Mouse (Mus musculus) heart, adult 2 months (tissue): ENCODE measurements around the gene AC124108.1. TPM values are rescaled to one million over a fixed set of nuclear protein-coding genes. Genes with fewer than 3 reads are reported as not detected.

ENCODE experiments used
- DNase-seq, 2 experiments: peaks; one replicate each; pipeline ENCODE4 v3.0.0; 2021
- H3K27ac ChIP-seq: fragments of 200-600 bp; 2 replicates; pipeline ENCODE4 v1.8.1; 2022
- H3K27me3 ChIP-seq: fragments of 200-500 bp; 2 replicates; pipeline ENCODE4 v1.6.1; 2012; ENCODE audit warnings: mild to moderate bottlenecking, low read length, inconsistent platforms, mixed read lengths; ENCODE audit not compliant: control insufficient read depth, insufficient read depth
- H3K36me3 ChIP-seq: fragments of 200-500 bp; 2 replicates; pipeline ENCODE4 v1.6.1; 2012; ENCODE audit warnings: low read length, inconsistent platforms; ENCODE audit not compliant: control insufficient read depth, insufficient read depth
- H3K4me1 ChIP-seq: fragments of 200-500 bp; 2 replicates; pipeline ENCODE4 v1.6.1; 2011; ENCODE audit warnings: low read length; ENCODE audit not compliant: control insufficient read depth, insufficient read depth
- H3K4me3 ChIP-seq: fragments of 200-600 bp; 2 replicates; pipeline ENCODE4 v1.8.1; 2022
- H3K79me2 ChIP-seq: fragments of 200-500 bp; replicated peaks from 2 replicates; pipeline ENCODE4 v1.6.1; 2012; ENCODE audit warnings: mild to moderate bottlenecking, inconsistent platforms, low read length, moderate library complexity, mixed read lengths; ENCODE audit not compliant: control insufficient read depth, insufficient read depth
- H3K9ac ChIP-seq: fragments of 200-500 bp; 2 replicates; pipeline ENCODE4 v1.6.1; 2012; ENCODE audit warnings: low read depth, mild to moderate bottlenecking, control low read depth, inconsistent platforms, low read length, mixed read lengths
- CTCF ChIP-seq: fragments of 200-600 bp; IDR thresholded peaks from 2 replicates; pipeline ENCODE4 v1.8.1; 2022; ENCODE audit warnings: antibody characterized with exemption, mild to moderate bottlenecking, moderate library complexity
- EP300 ChIP-seq: fragments of 200-500 bp; IDR thresholded peaks from 2 replicates; pipeline ENCODE4 v1.6.1; 2011; ENCODE audit warnings: low read depth, low read length, control low read depth; ENCODE audit not compliant: insufficient read depth
- POLR2A ChIP-seq: fragments of 200-500 bp; IDR thresholded peaks from 2 replicates; pipeline ENCODE4 v1.6.1; 2011; ENCODE audit warnings: mild to moderate bottlenecking, low read depth, low read length, control low read depth; ENCODE audit not compliant: insufficient read depth
- WGBS: fragments of 180-500 bp; shearing (Covaris S2); methylation state at CpG from one replicate; pipeline ENCODE4 v1.1.7; 2018; 5-methylcytosine and 5-hydroxymethylcytosine counted together
- intact Hi-C: fragments of 180-260 bp; cut with DNase I; formaldehyde crosslinking; loops from one replicate; pipeline ENCODE4 v1.15.1; 2025
- polyA plus RNA-seq: library from polyadenylated mRNA; depleted of rRNA; stranded (reverse); fragments of >200 nt; gene quantifications from 2 replicates; pipeline ENCODE4 v1.2.3, GENCODE M21; 2012
- total RNA-seq, 2 experiments: library from RNA; stranded (reverse); gene quantifications; 2 replicates each; pipeline ENCODE4 v1.2.3; 2021

Gene AC124108.1
- total and polyA plus RNA-seq, 3 experiments, result 0.05 to 0.06 TPM; not detected in 1

- H3K79me2 ChIP-seq, result no peaks in the 10 kb centered on the region
- no peak overlapping the region for H3K27ac ChIP-seq
- no peak overlapping the region for H3K9ac ChIP-seq
- intact Hi-C loops, result no loop called here
- 41% methylated on average over 6 of the region's 6 CpGs for WGBS
- TF ChIP-seq EP300, result no peak
- TF ChIP-seq POLR2A, result no peak
- TF ChIP-seq CTCF, result no peak
- H3K36me3 ChIP-seq, result no peaks in the 10 kb centered on the region
- no peak for DNase-seq
- H3K27me3 ChIP-seq, result no peaks in the 10 kb centered on the region; the same call in 1 of the 2 replicates
- H3K4me3 ChIP-seq, result no peak overlapping the region
- H3K4me1 ChIP-seq, result no peaks in the 10 kb centered on the region
Measured at GRCm38 (mm10) chr1:132222166-132222565, 30.9 kb downstream of the AC124108.1 start.

GRCm38 (mm10) chr1:132226297-132227080, 35.2 kb downstream of the AC124108.1 start:
- Histone ChIP-seq H3K79me2 (no peaks in the 10 kb centered on the region), H3K9ac (no peak overlapping the region), H3K27ac (no peak overlapping the region), H3K36me3 (no peaks in the 10 kb centered on the region), H3K4me1 (no peaks in the 10 kb centered on the region), H3K27me3 (no peaks in the 10 kb centered on the region; the same call in 1 of the 2 replicates), H3K4me3 (no peak overlapping the region)
- no peak for TF ChIP-seq EP300
- no peak for TF ChIP-seq CTCF
- TF ChIP-seq POLR2A, result no peak
- 65% methylated on average over 13 of the region's 13 CpGs for WGBS
- intact Hi-C loops, result no loop called here
- no peak for DNase-seq

GRCm38 (mm10) chr1:132229667-132230066, 38.4 kb downstream of the AC124108.1 start, which contains the start of gene Gm10188:
Gm10188 (minus strand) TSS chr1:132229767.
- H3K4me3 ChIP-seq, result no peak within 1 kb of the TSS
- no peaks in the 10 kb centered on the region for H3K36me3 ChIP-seq
- no peak for TF ChIP-seq CTCF
- no peak for TF ChIP-seq POLR2A
- TF ChIP-seq EP300, result no peak
- no peak within 1 kb of the TSS for H3K27ac ChIP-seq
- no peaks in the 10 kb centered on the region for H3K79me2 ChIP-seq
- no peak for DNase-seq
- H3K9ac ChIP-seq, result no peak within 1 kb of the TSS
- intact Hi-C loops, result loop anchor here (10.0 kb wide), 1 partner anchor 245 kb away; no protein-coding TSS in a partner anchor
- no peaks in the 10 kb centered on the region for H3K4me1 ChIP-seq
- 88% methylated on average over 3 of the region's 3 CpGs for WGBS
- H3K27me3 ChIP-seq, result no peaks in the 10 kb centered on the region; the same call in 1 of the 2 replicates

DNA sequence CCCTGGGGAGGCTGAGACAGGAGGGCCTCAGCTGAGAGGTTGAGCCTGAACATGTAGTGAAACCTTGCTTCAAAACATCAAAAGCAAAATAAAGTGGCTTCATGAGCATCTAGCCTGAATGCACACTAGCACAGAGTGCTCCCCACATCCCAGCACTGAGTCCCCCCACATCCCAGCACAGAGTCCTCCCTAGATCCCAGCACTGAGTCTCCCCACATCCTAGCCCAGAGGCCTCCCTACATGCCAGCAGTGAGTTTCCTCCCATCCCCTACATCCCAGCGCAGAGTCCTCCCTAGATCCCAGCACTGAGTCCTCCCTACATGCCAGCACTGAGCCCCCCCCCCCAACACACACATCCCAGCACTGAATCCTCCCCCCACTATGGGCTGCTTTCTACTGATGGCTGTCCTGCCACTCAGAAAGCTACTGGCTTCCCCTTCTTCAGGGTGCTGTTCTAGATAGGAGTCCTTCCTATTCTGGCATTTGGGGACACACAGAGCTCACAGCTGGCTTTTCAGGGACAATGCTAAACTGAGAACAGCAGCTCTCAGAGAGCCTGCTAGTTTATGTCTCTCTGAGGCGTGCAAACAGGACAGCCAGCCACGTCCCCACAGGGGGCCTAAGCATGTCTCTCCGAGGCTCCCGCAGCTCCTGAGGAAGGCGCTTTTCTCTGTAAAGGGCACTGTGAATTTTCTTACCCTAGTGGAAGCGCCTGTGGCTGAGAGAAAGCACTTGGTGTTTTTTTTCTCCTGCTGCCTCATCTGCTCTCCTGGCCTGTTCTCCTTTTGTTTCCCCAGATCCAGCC, 40.4 kb downstream of the AC124108.1 start:
- TF ChIP-seq POLR2A (no peak), EP300 (no peak), CTCF (no peak)
- Histone ChIP-seq H3K4me1 (no peaks in the 10 kb centered on the region), H3K9ac (no peak overlapping the region), H3K79me2 (no peaks in the 10 kb centered on the region), H3K27me3 (no peaks in the 10 kb centered on the region; the same call in 1 of the 2 replicates), H3K27ac (no peak overlapping the region), H3K36me3 (no peaks in the 10 kb centered on the region), H3K4me3 (no peak overlapping the region)
- no peak for DNase-seq
- intact Hi-C loops, result loop anchor here (10.0 kb wide), 1 partner anchor 247 kb away; no protein-coding TSS in a partner anchor
- 65% methylated on average over 7 of the region's 7 CpGs for WGBS

DNA sequence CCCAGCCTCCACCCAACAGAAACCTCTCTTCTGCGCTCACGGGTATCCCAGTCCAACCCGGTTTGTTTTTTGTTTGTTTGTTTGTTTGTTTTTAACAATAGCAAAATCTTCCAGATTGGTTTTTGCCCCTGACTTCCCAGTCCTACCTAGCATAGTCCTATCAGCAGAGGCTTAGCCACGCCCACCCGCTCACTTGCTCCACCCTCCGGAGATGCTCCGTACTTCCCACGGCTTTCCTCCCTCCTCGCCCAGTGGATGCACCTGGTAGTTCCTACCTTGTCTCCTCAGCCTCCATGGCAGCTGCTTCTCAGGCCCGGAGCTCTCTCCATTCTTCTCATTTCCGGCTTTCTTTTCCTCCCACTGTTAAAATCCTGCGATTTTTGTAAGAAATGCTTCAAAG, 42.3 kb downstream of the AC124108.1 start:
- no peak for DNase-seq
- Histone ChIP-seq H3K36me3 (no peaks in the 10 kb centered on the region), H3K4me3 (no peak overlapping the region), H3K27me3 (no peaks in the 10 kb centered on the region; the same call in 1 of the 2 replicates), H3K27ac (no peak overlapping the region), H3K4me1 (no peaks in the 10 kb centered on the region), H3K9ac (no peak overlapping the region), H3K79me2 (no peaks in the 10 kb centered on the region)
- TF ChIP-seq EP300 (no peak), CTCF (peak; percentile 19)
- 23% methylated on average over 12 of the region's 12 CpGs for WGBS
- intact Hi-C loops, result loop anchor here (10.0 kb wide), 1 partner anchor 249 kb away; no protein-coding TSS in a partner anchor
